Mouse (Mus musculus): ENCODE measurements at regions not wholly inside any gene's neighbourhood (a gene's known extent, or its start where the extent isn't known, plus 50 kb on each side); places are given as distances from the start of the nearest gene placed in this dataset.

DNA sequence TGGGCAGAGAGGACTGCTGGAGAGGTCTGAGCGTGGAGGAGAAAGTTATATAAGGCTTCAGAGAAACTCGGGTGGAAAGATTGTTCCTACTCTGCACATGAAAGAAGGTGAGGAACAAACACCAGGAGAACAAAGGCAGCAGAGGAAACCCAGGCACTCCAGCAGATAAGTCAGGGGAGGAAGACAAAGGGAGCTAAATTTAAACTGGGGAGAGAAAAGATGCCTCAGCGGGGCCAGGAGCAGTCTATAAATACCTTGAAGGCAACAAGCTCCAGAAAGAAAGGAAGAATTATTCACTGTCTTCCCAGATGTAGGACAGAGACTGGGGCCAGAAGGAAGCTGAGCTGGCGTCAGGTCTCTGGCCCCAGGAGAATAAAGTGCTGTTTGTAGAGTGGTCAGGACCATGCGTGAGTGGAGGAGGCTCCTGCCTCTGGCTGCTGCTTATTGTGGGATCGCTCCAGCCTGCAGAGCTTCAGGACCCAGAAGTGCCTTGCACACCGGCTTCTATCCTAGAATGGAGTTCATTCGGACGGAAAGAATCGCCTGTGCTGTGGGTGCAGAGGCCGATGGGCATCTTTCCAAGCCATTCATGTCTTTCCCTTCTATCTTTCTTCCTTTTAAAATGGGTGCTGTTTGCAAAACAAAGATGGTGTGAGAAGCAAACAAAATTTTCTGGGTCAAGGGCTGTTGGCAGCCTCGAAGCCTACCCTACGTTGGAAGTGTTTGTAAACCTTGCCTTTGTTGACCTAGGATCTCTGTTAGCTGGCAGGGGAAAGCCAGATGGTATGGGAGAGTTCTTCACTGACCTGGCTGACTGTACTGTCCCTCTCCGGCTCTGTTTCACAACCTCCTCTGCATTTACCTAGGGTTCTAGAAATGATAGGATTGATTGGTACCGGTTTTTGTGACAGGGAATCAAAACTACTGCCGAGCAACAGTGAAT lies 55.6 kb upstream of the Lrrc55 start:
- DNase-seq: peak; percentile 56
- H3K27ac ChIP-seq (ENCODE audit: insufficient read depth, low read depth, low read length): no peak overlapping the region
- H3K4me1 ChIP-seq (ENCODE audit: control insufficient read depth, insufficient read depth, low read length): no peaks in the 10 kb centered on the region
- no peaks in the 10 kb centered on the region for H3K36me3 ChIP-seq (ENCODE audit: control insufficient read depth, insufficient read depth, low read length)
- H3K4me3 ChIP-seq (ENCODE audit: insufficient read depth, low read depth, low read length): no peak overlapping the region
- 23% methylated on average over 16 of the region's 16 CpGs for WGBS
- TF ChIP-seq POLR2A (IDR thresholded peaks at IDR 0.05; ENCODE audit: low read depth, low read length) (no peak), CTCF (conservative IDR thresholded peaks at IDR 0.05; ENCODE audit: insufficient read depth, insufficient read length, low read depth, low read length) (no peak)
- H3K27me3 ChIP-seq (replicated peaks; ENCODE audit: control insufficient read depth, insufficient read depth, low read length): no peaks in the 10 kb centered on the region

DNA sequence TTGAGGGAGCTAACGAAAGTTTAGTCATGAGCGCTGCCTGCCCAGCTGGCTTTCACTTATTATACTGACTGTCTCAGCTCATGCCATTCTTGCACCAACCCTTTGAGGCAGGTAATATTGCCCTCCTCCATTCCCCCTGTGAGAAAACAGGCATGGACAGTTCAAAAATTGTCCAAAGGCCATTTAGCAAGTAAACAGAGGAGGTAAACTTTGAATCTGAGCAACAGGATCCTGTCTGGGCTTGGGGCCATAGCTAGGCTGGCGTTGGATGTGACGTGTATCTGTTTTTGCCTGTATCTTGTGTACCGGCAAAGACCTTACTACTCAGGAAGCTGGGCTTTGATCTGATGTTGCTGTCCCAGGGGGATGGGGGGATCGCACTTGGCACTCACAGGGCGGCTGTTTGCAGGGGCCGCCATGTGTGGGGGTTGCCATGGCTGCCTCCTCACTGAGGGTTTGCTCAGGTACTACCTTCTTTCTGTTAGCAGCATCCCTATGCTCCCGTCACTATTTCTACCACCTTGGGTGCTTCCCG lies 53.1 kb upstream of the Lrrc55 start:
- H3K27me3 ChIP-seq (replicated peaks; ENCODE audit: control insufficient read depth, insufficient read depth, low read length): no peaks in the 10 kb centered on the region
- no peak overlapping the region for H3K27ac ChIP-seq (ENCODE audit: insufficient read depth, low read depth, low read length)
- WGBS: 62% methylated on average over 10 of the region's 10 CpGs
- H3K36me3 ChIP-seq (ENCODE audit: control insufficient read depth, insufficient read depth, low read length): no peaks in the 10 kb centered on the region
- H3K4me1 ChIP-seq (ENCODE audit: control insufficient read depth, insufficient read depth, low read length): no peaks in the 10 kb centered on the region
- no peak overlapping the region for H3K4me3 ChIP-seq (ENCODE audit: insufficient read depth, low read depth, low read length)
- peak; percentile 49 for DNase-seq
- TF ChIP-seq CTCF (conservative IDR thresholded peaks at IDR 0.05; ENCODE audit: insufficient read depth, insufficient read length, low read depth, low read length): no peak
- TF ChIP-seq POLR2A (IDR thresholded peaks at IDR 0.05; ENCODE audit: low read depth, low read length): no peak

Data from kidney, adult 2 months (tissue).